In genomic region chr4:66314806-66315484, GRCm38 (mm10) we compare ENCODE assay signal across 15 mouse cellular contexts.
A peak's percentile ranks its signal among the peaks of the same experiment; 100 is the strongest.
DNase-seq lines count a peak whose midpoint lies in the region; ATAC-seq and TF ChIP-seq lines count a peak whose summit lies in the region.
"Had no signal": no experiment of that assay in that cellular context is flagged by ENCODE, and none has a peak within 500 bp of the region (broad histone marks: within the 10 kb centered on the region; RNA-seq: fewer than 3 reads in every experiment).

No protein-coding gene starts in this region.

- no peak overlapping the region for H3K4me3 ChIP-seq in hindbrain, embryonic 11.5 days (ENCODE audit: low read depth, low read length)
- no peak overlapping the region for H3K4me3 ChIP-seq in hindbrain, embryonic 10.5 days
- no peak overlapping the region for H3K4me3 ChIP-seq in forebrain, embryonic 11.5 days (ENCODE audit: low read depth, low read length)
- H3K4me3 ChIP-seq in hindbrain, embryonic 13.5 days, result no peak overlapping the region
- H3K4me3 ChIP-seq in liver, postnatal 0 days (ENCODE audit: low read depth, low read length), result no peak overlapping the region
- H3K4me3 ChIP-seq: layer of hippocampus, adult 2 months; limb, embryonic 15.5 days; stomach, embryonic 15.5 days had no signal

- no peak overlapping the region for H3K27ac ChIP-seq in hindbrain, embryonic 11.5 days (ENCODE audit: low read depth, low read length)
- no peak overlapping the region for H3K27ac ChIP-seq in hindbrain, embryonic 10.5 days
- no peak overlapping the region for H3K27ac ChIP-seq in forebrain, embryonic 11.5 days (ENCODE audit: low read depth, low read length)
- peak overlapping the region; percentile 69 for H3K27ac ChIP-seq in hindbrain, embryonic 13.5 days
- no peak overlapping the region for H3K27ac ChIP-seq in liver, postnatal 0 days (ENCODE audit: low read depth)
- H3K27ac ChIP-seq: layer of hippocampus, adult 2 months; limb, embryonic 15.5 days; stomach, embryonic 15.5 days had no signal

- 25% methylated on average over 8 of the region's 8 CpGs for WGBS in hindbrain, embryonic 11.5 days
- WGBS in hindbrain, embryonic 10.5 days, result 27% methylated on average over 8 of the region's 8 CpGs
- 7% methylated on average over 8 of the region's 8 CpGs for WGBS in forebrain, embryonic 11.5 days
- 14% methylated on average over 8 of the region's 8 CpGs for WGBS in hindbrain, embryonic 13.5 days
- 39% methylated on average over 8 of the region's 8 CpGs for WGBS in liver, postnatal 0 days (ENCODE audit: insufficient replicate concordance)

- H3K36me3 ChIP-seq in hindbrain, embryonic 11.5 days (ENCODE audit: control insufficient read depth, insufficient read depth, low read length), result no peaks in the 10 kb centered on the region
- no peaks in the 10 kb centered on the region for H3K36me3 ChIP-seq in hindbrain, embryonic 10.5 days
- no peaks in the 10 kb centered on the region for H3K36me3 ChIP-seq in forebrain, embryonic 11.5 days (ENCODE audit: control insufficient read depth, insufficient read depth, low read length)
- no peaks in the 10 kb centered on the region for H3K36me3 ChIP-seq in hindbrain, embryonic 13.5 days
- H3K36me3 ChIP-seq in liver, postnatal 0 days (replicated peaks; ENCODE audit: insufficient read depth, low read length), result no peaks in the 10 kb centered on the region
- H3K36me3 ChIP-seq: limb, embryonic 15.5 days; stomach, embryonic 15.5 days had no signal

- DNase-seq in hindbrain, embryonic 11.5 days (ENCODE audit: low spot score), result peak; percentile 22
- DNase-seq in hindbrain, embryonic 10.5 days (ENCODE audit: low spot score), result no peak
- DNase-seq in brain, embryonic 14.5 days (ENCODE audit: low read depth), result peak; percentile 82
- no peak for DNase-seq in forebrain, embryonic 11.5 days (ENCODE audit: low spot score)
- no peak for DNase-seq in liver, postnatal 0 days
- DNase-seq in layer of hippocampus, adult 9-10 months (ENCODE audit: low spot score), result no peak
- no peak for DNase-seq in thymus, postnatal 0 days (ENCODE audit: low spot score)
- DNase-seq: cerebellum, adult 18-20 months; heart, adult 18-20 months; lung, adult 2 months; thymus, postnatal 25 days had no signal

- no peak for TF ChIP-seq POLR2A in brain, embryonic 14.5 days (IDR thresholded peaks at IDR 0.05; ENCODE audit: borderline replicate concordance, extremely low read depth, insufficient read depth, insufficient read length, poor library complexity, severe bottlenecking)

- no peak overlapping the region for H3K4me2 ChIP-seq in hindbrain, embryonic 11.5 days (replicated peaks; ENCODE audit: low read depth, low read length)
- no peak overlapping the region for H3K4me2 ChIP-seq in forebrain, embryonic 11.5 days (ENCODE audit: low read depth, low read length, severe bottlenecking)
- H3K4me2 ChIP-seq in hindbrain, embryonic 13.5 days, result no peak overlapping the region
- no peak overlapping the region for H3K4me2 ChIP-seq in liver, postnatal 0 days (ENCODE audit: low read depth, low read length)
- H3K4me2 ChIP-seq: limb, embryonic 15.5 days; stomach, embryonic 15.5 days had no signal

- H3K27me3 ChIP-seq in hindbrain, embryonic 11.5 days (ENCODE audit: control insufficient read depth, insufficient read depth, low read length), result no peaks in the 10 kb centered on the region
- peaks cover 3% of the 10 kb centered on the region; the same call in 1 of the 2 replicates for H3K27me3 ChIP-seq in hindbrain, embryonic 10.5 days (ENCODE audit: insufficient read depth, poor library complexity, severe bottlenecking)
- H3K27me3 ChIP-seq in forebrain, embryonic 11.5 days (ENCODE audit: control insufficient read depth, insufficient read depth, low read length), result no peaks in the 10 kb centered on the region
- H3K27me3 ChIP-seq in hindbrain, embryonic 13.5 days, result 0 out of 2 replicates have a peak, but pooled peaks cover 3% of the 10 kb centered on the region
- no peaks in the 10 kb centered on the region for H3K27me3 ChIP-seq in liver, postnatal 0 days (ENCODE audit: insufficient read depth, low read length)
- H3K27me3 ChIP-seq: limb, embryonic 15.5 days; stomach, embryonic 15.5 days had no signal

- no peaks in the 10 kb centered on the region for H3K9me3 ChIP-seq in hindbrain, embryonic 11.5 days (ENCODE audit: control insufficient read depth, low read length)
- no peaks in the 10 kb centered on the region for H3K9me3 ChIP-seq in hindbrain, embryonic 10.5 days
- H3K9me3 ChIP-seq in forebrain, embryonic 11.5 days (ENCODE audit: control insufficient read depth, low read length), result no peaks in the 10 kb centered on the region
- H3K9me3 ChIP-seq in hindbrain, embryonic 13.5 days, result no peaks in the 10 kb centered on the region
- no peaks in the 10 kb centered on the region for H3K9me3 ChIP-seq in liver, postnatal 0 days (ENCODE audit: low read length)
- H3K9me3 ChIP-seq: limb, embryonic 15.5 days; stomach, embryonic 15.5 days had no signal

- no peak for ATAC-seq in hindbrain, embryonic 11.5 days (ENCODE audit: low FRiP score)
- peak; percentile 82 for ATAC-seq in forebrain, embryonic 11.5 days (replicated peaks; ENCODE audit: low FRiP score)
- peak; percentile 60; the same call in 1 of the 2 replicates for ATAC-seq in hindbrain, embryonic 13.5 days (ENCODE audit: low FRiP score)
- no peak for ATAC-seq in liver, postnatal 0 days

- TF ChIP-seq CTCF in brain, embryonic 14.5 days (IDR thresholded peaks at IDR 0.05; ENCODE audit: borderline replicate concordance, extremely low read depth, insufficient read depth, insufficient read length), result no peak
- no peak for TF ChIP-seq CTCF in liver, postnatal 0 days (IDR thresholded peaks at IDR 0.05; ENCODE audit: low read depth)

- no peaks in the 10 kb centered on the region for H3K4me1 ChIP-seq in hindbrain, embryonic 11.5 days (replicated peaks; ENCODE audit: control insufficient read depth, insufficient read depth, low read length)
- H3K4me1 ChIP-seq in hindbrain, embryonic 10.5 days (replicated peaks), result peaks cover 6% of the 10 kb centered on the region; the same call in 1 of the 2 replicates
- H3K4me1 ChIP-seq in forebrain, embryonic 11.5 days (replicated peaks; ENCODE audit: control insufficient read depth, insufficient read depth, low read length), result peaks cover 5% of the 10 kb centered on the region; the same call in 1 of the 2 replicates
- peaks cover 10% of the 10 kb centered on the region for H3K4me1 ChIP-seq in hindbrain, embryonic 13.5 days (replicated peaks)
- H3K4me1 ChIP-seq in liver, postnatal 0 days (ENCODE audit: insufficient read depth), result no peaks in the 10 kb centered on the region
- H3K4me1 ChIP-seq: limb, embryonic 15.5 days; stomach, embryonic 15.5 days had no signal

- no peak for TF ChIP-seq EP300 in liver, postnatal 0 days (IDR thresholded peaks at IDR 0.05; ENCODE audit: low read depth)

- H3K9ac ChIP-seq in hindbrain, embryonic 11.5 days (ENCODE audit: low read depth, low read length), result no peak overlapping the region
- no peak overlapping the region for H3K9ac ChIP-seq in forebrain, embryonic 11.5 days (ENCODE audit: low read length)
- no peak overlapping the region for H3K9ac ChIP-seq in hindbrain, embryonic 13.5 days
- no peak overlapping the region for H3K9ac ChIP-seq in liver, postnatal 0 days (replicated peaks)
- H3K9ac ChIP-seq: limb, embryonic 15.5 days; stomach, embryonic 15.5 days had no signal

Comparison
In these comparisons a context has a peak if more than half of its experiments do, and no peak if none do; other contexts are left out.
1. ATAC-seq: peak in forebrain, embryonic 11.5 days (single experiment) and hindbrain, embryonic 13.5 days (single experiment); none in hindbrain, embryonic 11.5 days (single experiment) and liver, postnatal 0 days (single experiment).
2. DNase-seq: peak in hindbrain, embryonic 11.5 days (single experiment) and brain, embryonic 14.5 days (single experiment); none in hindbrain, embryonic 10.5 days (single experiment), forebrain, embryonic 11.5 days (single experiment), liver, postnatal 0 days (single experiment), layer of hippocampus, adult 9-10 months (single experiment) and thymus, postnatal 0 days (single experiment).